Mouse (Mus musculus) adrenal gland, postnatal 0 days (tissue): Measurements from ENCODE around the gene 1110065P20Rik. TPM values are rescaled to one million over a fixed set of nuclear protein-coding genes. Genes with fewer than 3 reads are reported as not detected.

Experiments used
- polyA plus RNA-seq: library from polyadenylated mRNA; unstranded; fragments of >200 nt; fragmentation: Nextera tagmentation; extraction: Ambion mirVana; gene quantifications from 2 replicates; pipeline ENCODE4 v1.2.1, GENCODE M21; 2015

The 1110065P20Rik gene
- 131 and 184 TPM in 2 replicates for polyA plus RNA-seq

GRCm38 (mm10) chr4:124850933-124851658 is at the start of gene 1110065P20Rik:
1110065P20Rik (minus strand) TSS chr4:124851196.

GRCm38 (mm10) chr4:124880599-124880998 is 29.6 kb upstream of the 1110065P20Rik start, which contains the start of gene Epha10:
Epha10 (plus strand) TSS chr4:124880899.

GRCm38 (mm10) chr4:124861283-124862188 is 10.5 kb upstream of the 1110065P20Rik start, which contains the start of gene Maneal:
Maneal (minus strand) TSS chr4:124862171.

GRCm38 (mm10) chr4:124850261-124850913 is 609 bp downstream of the 1110065P20Rik start, which contains the start of gene Yrdc:
Yrdc (plus strand) TSS chr4:124850679.

GRCm38 (mm10) chr4:124801552-124802308 is 49.3 kb downstream of the 1110065P20Rik start, which contains the start of gene Mtf1:
Mtf1 (plus strand) TSS chr4:124802104.

Other genes with a start within 250 kb of the 1110065P20Rik start
- gene 3100002H09Rik, start 240.4 kb downstream of the 1110065P20Rik start, polyA plus RNA-seq: not detected in 2 replicates
- 0.28 and 0.30 TPM in 2 replicates for gene Pou3f1, start 194.4 kb downstream of the 1110065P20Rik start, polyA plus RNA-seq
- gene Utp11, start 157.6 kb downstream of the 1110065P20Rik start, polyA plus RNA-seq: 48.7 and 66.3 TPM in 2 replicates
- gene Fhl3, start 150.5 kb downstream of the 1110065P20Rik start, polyA plus RNA-seq: 4.2 and 6.0 TPM in 2 replicates
- gene Sf3a3, start 136.4 kb downstream of the 1110065P20Rik start, polyA plus RNA-seq: 67.3 and 84.7 TPM in 2 replicates
- gene Inpp5b, start 109.3 kb downstream of the 1110065P20Rik start, polyA plus RNA-seq: 16.0 and 21.1 TPM in 2 replicates
- 13.1 and 13.8 TPM in 2 replicates for gene Mtf1, start 49.1 kb downstream of the 1110065P20Rik start, polyA plus RNA-seq
- 36.0 and 54.0 TPM in 2 replicates for gene Yrdc, start 517 bp downstream of the 1110065P20Rik start, polyA plus RNA-seq
- gene Maneal, start 11.0 kb upstream of the 1110065P20Rik start, polyA plus RNA-seq: 2.0 and 2.7 TPM in 2 replicates
- 2.4 and 2.8 TPM in 2 replicates for gene Epha10, start 29.7 kb upstream of the 1110065P20Rik start, polyA plus RNA-seq
- gene 9930104L06Rik, start 85.9 kb upstream of the 1110065P20Rik start, polyA plus RNA-seq: 5.8 and 6.1 TPM in 2 replicates
- 22.9 and 31.7 TPM in 2 replicates for gene Cdca8, start 88.1 kb upstream of the 1110065P20Rik start, polyA plus RNA-seq
- gene Rspo1, start 135.2 kb upstream of the 1110065P20Rik start, polyA plus RNA-seq: 21.7 and 38.0 TPM in 2 replicates
- 55.1 and 67.1 TPM in 2 replicates for gene Gnl2, start 165.4 kb upstream of the 1110065P20Rik start, polyA plus RNA-seq
- 0.09 TPM in 1 of 2 replicates, not detected in the other for gene Dnali1, start 214.5 kb upstream of the 1110065P20Rik start, polyA plus RNA-seq
- gene Snip1, start 215.5 kb upstream of the 1110065P20Rik start, polyA plus RNA-seq: 17.9 and 20.8 TPM in 2 replicates
- 40.7 and 46.9 TPM in 2 replicates for gene Meaf6, start 233.9 kb upstream of the 1110065P20Rik start, polyA plus RNA-seq